Mouse (Mus musculus) liver, embryonic 13.5 days (tissue): ENCODE measurements around the gene Dpp10. TPM values are rescaled to one million over a fixed set of nuclear protein-coding genes. Genes with fewer than 3 reads are reported as not detected.

Experiments used
- ATAC-seq: fragments of 200-750 bp; cut with Nextera tagmentation; 2 replicates; pipeline ENCODE4 v1.8.0; 2017; ENCODE audit warnings: low read depth, mild to moderate bottlenecking, moderate number of reproducible peaks, moderate library complexity
- DNase-seq: peaks from one replicate; pipeline ENCODE4 v3.0.0; 2022
- H3K27ac ChIP-seq: fragments of 300-500 bp; sonication (generic); 2 replicates; pipeline ENCODE4 v1.5.1; 2015; ENCODE audit warnings: moderate library complexity, mild to moderate bottlenecking, inconsistent platforms
- H3K27me3 ChIP-seq: fragments of 300-500 bp; sonication (generic); 2 replicates; pipeline ENCODE4 v1.6.1; 2015; ENCODE audit warnings: mild to moderate bottlenecking, inconsistent platforms
- H3K36me3 ChIP-seq: fragments of 300-500 bp; sonication (generic); 2 replicates; pipeline ENCODE4 v1.6.1; 2015; ENCODE audit warnings: mild to moderate bottlenecking, inconsistent platforms
- H3K4me1 ChIP-seq: fragments of 300-500 bp; sonication (generic); replicated peaks from 2 replicates; pipeline ENCODE4 v1.6.1; 2015; ENCODE audit warnings: inconsistent platforms
- H3K4me2 ChIP-seq: fragments of 300-500 bp; sonication (generic); 2 replicates; pipeline ENCODE4 v1.6.1; 2015; ENCODE audit warnings: inconsistent platforms, mild to moderate bottlenecking, moderate library complexity
- H3K4me3 ChIP-seq: fragments of 300-500 bp; sonication (generic); replicated peaks from 2 replicates; pipeline ENCODE4 v1.5.1; 2015; ENCODE audit warnings: mild to moderate bottlenecking, inconsistent platforms
- H3K9ac ChIP-seq: fragments of 300-500 bp; sonication (generic); 2 replicates; pipeline ENCODE4 v1.6.1; 2015; ENCODE audit warnings: mild to moderate bottlenecking, inconsistent platforms
- H3K9me3 ChIP-seq: fragments of 300-500 bp; sonication (generic); replicated peaks from 2 replicates; pipeline ENCODE4 v1.6.1; 2016; ENCODE audit warnings: inconsistent platforms
- WGBS: fragments of 180-500 bp; shearing (Covaris S2); methylation state at CpG from one replicate; pipeline ENCODE4 v1.1.7; 2015; ENCODE audit not compliant: insufficient replicate concordance; 5-methylcytosine and 5-hydroxymethylcytosine counted together
- polyA plus RNA-seq: library from polyadenylated mRNA; unstranded; fragments of >200 nt; fragmentation: Nextera tagmentation; extraction: Ambion mirVana; gene quantifications from 2 replicates; pipeline ENCODE4 v1.2.1, GENCODE M21; 2015

The Dpp10 gene
- polyA plus RNA-seq, result 0.02 and 0.06 TPM in 2 replicates

DNA sequence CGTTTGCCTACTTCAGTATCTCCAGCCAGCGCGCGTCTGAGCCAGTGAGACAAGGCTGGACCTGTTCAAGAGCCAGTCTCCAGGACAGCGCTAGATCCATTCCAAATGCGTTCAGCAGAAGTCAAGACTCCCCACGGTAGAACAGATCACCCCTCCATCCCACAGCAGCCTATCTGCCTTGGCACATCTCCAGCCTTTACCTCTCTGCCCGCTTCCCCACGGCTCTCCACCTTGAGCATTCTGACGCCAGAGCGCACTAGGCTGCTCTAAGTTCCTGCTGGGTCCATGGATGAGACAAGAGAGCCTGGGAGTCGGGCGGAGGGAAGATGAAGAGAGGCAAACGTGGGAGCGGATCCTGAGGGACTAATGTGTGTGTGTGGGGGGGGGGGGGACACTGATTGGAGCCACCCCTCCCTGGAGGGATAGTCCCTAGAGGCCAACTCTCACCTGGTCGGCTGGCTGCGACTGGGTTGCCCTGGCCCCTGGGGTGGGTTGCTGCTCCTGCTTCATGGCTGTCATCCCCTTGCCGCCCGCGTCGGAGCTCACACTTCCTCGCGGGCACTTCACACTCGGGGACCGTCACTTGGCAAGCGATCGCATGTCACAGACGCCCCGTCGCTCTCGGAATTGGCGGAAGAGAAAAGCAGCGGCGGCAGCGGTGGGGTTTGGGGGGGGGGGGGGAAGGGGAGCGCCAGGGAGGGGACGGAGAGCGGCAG lies at the start of gene Dpp10:
Gene Dpp10, minus strand, starts transcription at position 635 of the 716 bp plus-strand sequence.
- Histone ChIP-seq H3K4me3 (peak within 1 kb of the TSS; percentile 18; the same call in 1 of the 2 replicates), H3K36me3 (no peaks in the 10 kb centered on the region), H3K27me3 (peaks cover 37% of the 10 kb centered on the region), H3K4me1 (no peaks in the 10 kb centered on the region), H3K4me2 (peak within 1 kb of the TSS; percentile 29), H3K9ac (no peak within 1 kb of the TSS), H3K27ac (no peak within 1 kb of the TSS), H3K9me3 (no peaks in the 10 kb centered on the region)
- ATAC-seq, result no peak
- 3% methylated on average over 26 of the region's 38 CpGs for WGBS
- no peak for DNase-seq

DNA sequence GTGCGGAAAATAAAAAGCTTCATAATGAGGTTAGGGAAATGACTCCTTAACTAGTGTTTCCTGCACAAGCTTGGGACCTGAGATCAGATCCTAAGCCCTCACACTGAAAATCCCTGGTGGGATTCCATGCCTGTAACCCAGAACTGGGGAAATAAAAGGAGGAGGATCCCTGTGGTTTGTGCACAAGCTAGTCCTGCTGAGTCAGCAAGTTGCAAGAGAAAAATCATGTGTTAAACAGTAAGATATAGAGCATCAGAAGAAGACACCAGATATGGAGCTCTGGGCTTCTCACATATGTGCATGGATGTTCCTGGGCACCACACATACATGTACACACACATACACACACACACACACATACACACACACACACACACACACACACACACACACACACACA lies 3.2 kb upstream of the Dpp10 start:
- no peak overlapping the region for H3K4me3 ChIP-seq
- H3K4me1 ChIP-seq, result no peaks in the 10 kb centered on the region
- no peak for DNase-seq
- ATAC-seq, result no peak
- no peak overlapping the region for H3K9ac ChIP-seq
- no peaks in the 10 kb centered on the region for H3K36me3 ChIP-seq
- peaks cover 34% of the 10 kb centered on the region for H3K27me3 ChIP-seq
- no peak overlapping the region for H3K27ac ChIP-seq
- 61% methylated on average over 1 of the region's 1 CpGs for WGBS
- no peak overlapping the region for H3K4me2 ChIP-seq
- H3K9me3 ChIP-seq, result no peaks in the 10 kb centered on the region

DNA sequence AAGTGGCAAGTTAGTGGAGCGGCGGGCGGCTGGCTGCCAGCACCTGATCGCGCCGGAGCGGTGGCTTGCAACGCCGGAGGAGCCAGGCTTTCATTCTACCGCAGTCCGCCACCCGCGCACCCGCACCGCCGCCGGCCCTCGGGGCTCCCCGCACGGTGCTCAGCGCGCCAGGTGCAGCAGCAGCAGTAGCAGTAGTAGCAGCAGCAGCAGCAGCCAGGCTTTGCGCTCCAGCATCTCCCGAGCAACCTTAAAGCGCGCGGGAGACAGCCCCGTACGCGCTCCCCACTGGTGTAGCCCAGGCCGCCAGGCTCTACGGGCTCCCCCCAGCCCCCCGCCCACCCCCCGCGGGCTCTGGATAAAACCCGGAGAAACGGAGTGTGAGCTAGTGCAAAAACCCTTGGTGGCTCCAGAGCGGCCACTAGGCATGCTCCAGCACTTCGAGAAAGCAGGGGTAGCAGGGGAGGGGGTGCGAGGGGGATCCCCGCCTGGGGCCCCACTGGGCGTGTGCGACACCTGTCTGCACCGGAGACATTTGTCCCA lies 472 bp upstream of the Dpp10 start:
- Histone ChIP-seq H3K4me3 (peak overlapping the region; percentile 18; the same call in 1 of the 2 replicates), H3K9ac (no peak overlapping the region), H3K36me3 (no peaks in the 10 kb centered on the region), H3K27ac (no peak overlapping the region), H3K4me2 (peak overlapping the region; percentile 29), H3K27me3 (peaks cover 37% of the 10 kb centered on the region), H3K9me3 (no peaks in the 10 kb centered on the region), H3K4me1 (no peaks in the 10 kb centered on the region)
- no peak for ATAC-seq
- DNase-seq, result no peak
- WGBS, result under 1% methylated on average over 39 of the region's 44 CpGs

DNA sequence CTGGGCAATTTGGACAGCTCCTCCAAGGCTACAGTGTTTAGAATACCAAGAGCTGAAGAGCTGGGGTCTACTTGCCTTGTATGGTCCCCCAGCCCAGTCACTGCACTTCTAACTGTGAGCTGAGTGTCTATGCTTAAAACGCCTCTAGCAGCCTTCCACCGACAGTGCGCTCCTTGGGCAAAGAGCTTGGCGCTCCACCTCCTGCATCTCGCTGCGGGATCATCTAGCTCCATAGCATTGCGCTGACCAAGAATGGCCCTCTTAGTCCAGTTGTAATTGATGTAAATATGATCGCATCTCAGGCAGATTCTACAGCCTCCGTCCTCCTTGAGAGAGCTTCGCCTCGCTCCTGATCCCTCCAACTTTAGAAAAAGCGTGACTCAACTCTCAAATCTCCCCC lies 1.2 kb downstream of the Dpp10 start:
- no peak for DNase-seq
- Histone ChIP-seq H3K4me1 (no peaks in the 10 kb centered on the region), H3K9me3 (no peaks in the 10 kb centered on the region), H3K4me2 (no peak overlapping the region), H3K9ac (no peak overlapping the region), H3K36me3 (no peaks in the 10 kb centered on the region), H3K27ac (no peak overlapping the region), H3K27me3 (peaks cover 37% of the 10 kb centered on the region), H3K4me3 (no peak overlapping the region)
- 20% methylated on average over 12 of the region's 12 CpGs for WGBS
- no peak for ATAC-seq

DNA sequence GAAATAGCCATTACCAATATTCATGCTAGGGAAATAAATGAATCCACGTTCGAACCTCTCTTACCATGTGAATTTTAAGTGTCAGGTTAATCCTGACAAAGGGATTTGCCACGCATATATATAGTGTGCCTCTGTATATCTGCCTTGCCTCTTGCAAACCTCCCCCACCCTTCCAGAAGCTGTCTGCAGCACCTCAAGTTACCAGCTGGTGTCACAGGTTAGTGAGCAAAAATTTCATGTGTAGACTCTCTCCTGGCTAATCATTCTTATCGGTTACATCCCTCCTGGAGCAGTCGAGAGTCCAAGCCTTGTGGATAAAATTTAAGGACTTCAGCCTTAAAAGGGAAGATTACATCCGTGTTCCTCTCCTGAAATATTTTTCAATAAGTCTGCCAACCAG lies 1.9 kb downstream of the Dpp10 start:
- Histone ChIP-seq H3K27ac (no peak overlapping the region), H3K9me3 (no peaks in the 10 kb centered on the region), H3K4me1 (no peaks in the 10 kb centered on the region), H3K36me3 (no peaks in the 10 kb centered on the region), H3K4me2 (no peak overlapping the region), H3K9ac (no peak overlapping the region), H3K4me3 (no peak overlapping the region), H3K27me3 (peaks cover 37% of the 10 kb centered on the region)
- DNase-seq (no peak), ATAC-seq (no peak)
- WGBS, result 51% methylated on average over 6 of the region's 6 CpGs

DNA sequence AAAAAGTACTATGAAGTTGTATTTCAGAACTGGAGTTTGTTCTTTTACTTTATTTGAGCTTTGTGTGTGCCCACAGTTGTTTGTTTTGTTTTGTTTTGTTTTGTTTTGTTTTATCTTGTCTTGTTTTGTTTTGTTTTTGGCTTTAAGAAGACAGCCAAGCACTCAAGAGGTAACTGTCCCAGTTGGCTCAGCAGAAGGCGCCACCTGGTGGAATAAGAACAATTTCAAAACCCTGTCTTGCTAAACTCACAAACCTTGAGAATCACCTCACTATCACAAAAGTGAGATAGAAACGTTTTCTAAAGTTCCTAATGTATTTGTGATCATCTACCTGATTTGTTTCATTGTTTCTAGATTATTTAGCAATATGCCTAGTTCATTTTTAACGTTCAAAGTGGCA lies 3.8 kb downstream of the Dpp10 start:
- H3K4me2 ChIP-seq, result no peak overlapping the region
- H3K4me1 ChIP-seq, result no peaks in the 10 kb centered on the region
- 3% methylated on average over 3 of the region's 3 CpGs for WGBS
- peaks cover 32% of the 10 kb centered on the region for H3K27me3 ChIP-seq
- H3K9ac ChIP-seq, result no peak overlapping the region
- H3K9me3 ChIP-seq, result no peaks in the 10 kb centered on the region
- no peak for DNase-seq
- no peak overlapping the region for H3K4me3 ChIP-seq
- H3K36me3 ChIP-seq, result no peaks in the 10 kb centered on the region
- no peak overlapping the region for H3K27ac ChIP-seq
- no peak for ATAC-seq

DNA sequence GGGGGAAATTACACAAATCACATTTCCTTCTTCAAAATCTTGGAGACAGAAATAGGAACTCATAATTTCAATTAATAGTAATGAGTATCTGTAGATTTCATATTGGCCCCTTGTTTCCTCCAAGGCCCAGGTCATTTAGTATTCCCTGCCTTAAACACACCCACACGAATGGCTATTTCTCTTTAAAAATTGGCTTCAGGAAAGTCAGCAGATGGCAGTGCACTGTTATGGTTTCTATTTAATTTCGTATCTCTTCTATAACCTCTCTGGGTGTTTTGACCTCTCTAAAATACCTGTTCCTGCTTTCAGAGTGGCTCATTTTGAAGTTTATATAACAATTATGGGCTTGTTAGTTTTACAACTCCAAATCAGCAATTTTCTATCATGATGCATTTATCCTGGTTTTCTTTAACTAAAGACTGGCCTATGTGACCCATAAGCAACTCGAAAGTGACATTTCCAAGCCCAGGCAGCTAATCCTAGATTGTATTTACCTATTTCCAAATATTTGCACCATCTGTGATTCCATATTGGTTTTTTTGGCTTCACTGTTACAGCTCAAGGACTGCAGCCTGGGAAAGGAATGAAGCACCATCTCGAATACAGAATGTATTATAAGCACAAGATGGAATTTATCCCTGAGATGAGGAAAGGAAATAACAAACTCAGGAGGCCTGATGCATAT lies 9.9 kb downstream of the Dpp10 start:
- Histone ChIP-seq H3K27ac (no peak overlapping the region), H3K4me2 (no peak overlapping the region), H3K9me3 (no peaks in the 10 kb centered on the region), H3K27me3 (no peaks in the 10 kb centered on the region), H3K9ac (no peak overlapping the region), H3K4me1 (no peaks in the 10 kb centered on the region), H3K36me3 (no peaks in the 10 kb centered on the region), H3K4me3 (no peak overlapping the region)
- 52% methylated on average over 4 of the region's 4 CpGs for WGBS
- ATAC-seq, result no peak
- DNase-seq, result no peak

DNA sequence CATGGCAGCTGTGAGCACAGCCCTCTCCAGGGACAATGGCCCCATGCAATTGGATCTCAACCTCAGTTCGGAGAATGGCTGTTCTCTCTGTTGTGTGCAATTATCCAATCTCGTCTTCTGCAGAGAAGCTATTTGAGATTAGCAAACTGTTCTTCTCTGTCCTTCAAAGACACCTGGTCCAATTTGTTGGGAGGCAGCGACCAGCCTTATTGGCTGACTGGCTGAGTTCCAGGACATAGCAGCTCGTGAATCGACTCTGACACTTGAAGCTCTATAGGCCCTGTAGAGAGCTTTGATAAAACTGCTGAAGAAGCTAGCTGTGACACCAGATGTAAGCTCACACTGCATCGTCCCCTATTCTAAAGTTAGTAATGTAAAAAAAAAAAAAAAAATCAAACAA lies 12.7 kb downstream of the Dpp10 start:
- no peak for DNase-seq
- H3K36me3 ChIP-seq, result no peaks in the 10 kb centered on the region
- H3K27me3 ChIP-seq, result no peaks in the 10 kb centered on the region
- H3K4me1 ChIP-seq, result no peaks in the 10 kb centered on the region
- no peak overlapping the region for H3K9ac ChIP-seq
- 64% methylated on average over 6 of the region's 6 CpGs for WGBS
- no peak overlapping the region for H3K4me3 ChIP-seq
- no peak overlapping the region for H3K27ac ChIP-seq
- ATAC-seq, result no peak
- no peaks in the 10 kb centered on the region for H3K9me3 ChIP-seq
- H3K4me2 ChIP-seq, result no peak overlapping the region

DNA sequence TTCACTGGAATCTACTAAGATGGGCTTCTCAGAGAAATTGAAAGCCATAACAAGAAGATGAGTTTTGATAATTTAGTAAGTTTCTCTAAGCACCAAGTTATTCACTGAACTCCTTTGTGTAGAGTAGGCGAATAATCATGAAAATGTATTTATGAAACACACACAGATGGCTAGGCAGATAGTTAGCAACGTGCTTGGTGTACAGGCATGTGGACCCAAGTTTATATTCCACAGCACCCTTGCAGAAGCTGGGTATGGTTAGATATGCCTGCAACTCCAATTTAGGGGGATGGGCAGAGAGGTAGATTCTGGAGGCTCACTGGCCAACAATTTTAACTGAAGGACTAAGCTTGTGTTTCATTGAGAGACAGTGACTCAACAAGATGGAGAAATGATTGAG lies 13.4 kb downstream of the Dpp10 start:
- Histone ChIP-seq H3K4me2 (no peak overlapping the region), H3K4me1 (no peaks in the 10 kb centered on the region), H3K27ac (no peak overlapping the region), H3K9ac (no peak overlapping the region), H3K27me3 (no peaks in the 10 kb centered on the region), H3K9me3 (no peaks in the 10 kb centered on the region), H3K36me3 (no peaks in the 10 kb centered on the region), H3K4me3 (no peak overlapping the region)
- DNase-seq (no peak), ATAC-seq (no peak)
- WGBS, result 49% methylated on average over 2 of the region's 2 CpGs

DNA sequence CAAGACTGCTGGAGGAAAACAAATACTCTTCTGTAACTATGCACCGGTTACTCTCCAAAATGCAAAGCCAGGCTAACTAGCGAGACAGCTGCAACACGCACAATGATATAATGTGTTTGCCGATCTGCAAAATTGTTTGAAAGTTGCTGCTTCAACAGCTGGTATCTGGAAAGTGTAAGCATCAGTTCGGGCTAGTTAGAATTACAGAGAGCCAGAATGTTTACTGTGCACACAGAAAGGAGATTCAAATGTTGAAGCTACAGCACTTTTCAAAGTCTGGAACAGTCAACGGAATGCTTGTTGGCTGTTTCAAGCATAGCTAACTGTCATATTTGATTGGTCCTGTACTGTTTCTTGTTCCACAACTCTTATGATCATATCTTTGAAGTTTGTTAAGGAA lies 42.6 kb downstream of the Dpp10 start:
- H3K9me3 ChIP-seq, result no peaks in the 10 kb centered on the region
- WGBS, result 73% methylated on average over 6 of the region's 6 CpGs
- DNase-seq, result no peak

DNA sequence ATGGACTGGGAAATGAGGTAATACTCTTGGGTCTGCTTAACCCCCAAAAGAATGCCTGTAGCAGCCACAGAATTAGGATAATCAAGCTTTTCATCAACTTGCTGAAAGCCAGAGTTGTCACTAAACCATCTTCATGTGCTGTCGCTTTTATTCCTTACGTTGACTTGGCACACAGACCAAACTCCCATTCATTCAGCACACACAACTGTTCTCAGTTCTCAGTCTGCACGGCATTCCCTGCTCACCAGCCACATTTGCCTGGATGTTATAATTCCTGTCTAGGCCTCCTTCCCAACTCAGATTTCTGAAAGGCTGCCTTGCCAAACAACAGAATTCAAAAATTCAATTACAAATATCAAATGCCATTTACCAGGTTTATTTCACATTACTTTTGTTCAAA lies 49.6 kb downstream of the Dpp10 start:
- no peak overlapping the region for H3K27ac ChIP-seq
- DNase-seq (no peak), ATAC-seq (no peak)
- no peaks in the 10 kb centered on the region for H3K4me1 ChIP-seq
- H3K9ac ChIP-seq, result no peak overlapping the region
- no peaks in the 10 kb centered on the region for H3K27me3 ChIP-seq
- no peak overlapping the region for H3K4me3 ChIP-seq
- no peaks in the 10 kb centered on the region for H3K36me3 ChIP-seq
- no peaks in the 10 kb centered on the region for H3K9me3 ChIP-seq
- WGBS, result 71% methylated on average over 3 of the region's 3 CpGs
- H3K4me2 ChIP-seq, result no peak overlapping the region

More for the DNA sequence above, 42.6 kb downstream of the Dpp10 start:
- Histone ChIP-seq H3K27me3 (no peaks in the 10 kb centered on the region), H3K4me2 (no peak overlapping the region), H3K36me3 (no peaks in the 10 kb centered on the region), H3K9ac (no peak overlapping the region), H3K4me1 (no peaks in the 10 kb centered on the region), H3K4me3 (no peak overlapping the region), H3K27ac (no peak overlapping the region)
- ATAC-seq, result no peak
